Mouse (Mus musculus): ENCODE measurements around the gene Brk1. TPM values are rescaled to one million over a fixed set of nuclear protein-coding genes. Genes with fewer than 3 reads are reported as not detected.

Gene Brk1
- 75.9 and 79.8 TPM in 2 replicates for polyA plus RNA-seq (2012; rRNA removed)

GRCm38 (mm10) chr6:113604432-113605223 lies at the start of gene Brk1:
Brk1 (plus strand) TSS chr6:113604772.

DNA sequence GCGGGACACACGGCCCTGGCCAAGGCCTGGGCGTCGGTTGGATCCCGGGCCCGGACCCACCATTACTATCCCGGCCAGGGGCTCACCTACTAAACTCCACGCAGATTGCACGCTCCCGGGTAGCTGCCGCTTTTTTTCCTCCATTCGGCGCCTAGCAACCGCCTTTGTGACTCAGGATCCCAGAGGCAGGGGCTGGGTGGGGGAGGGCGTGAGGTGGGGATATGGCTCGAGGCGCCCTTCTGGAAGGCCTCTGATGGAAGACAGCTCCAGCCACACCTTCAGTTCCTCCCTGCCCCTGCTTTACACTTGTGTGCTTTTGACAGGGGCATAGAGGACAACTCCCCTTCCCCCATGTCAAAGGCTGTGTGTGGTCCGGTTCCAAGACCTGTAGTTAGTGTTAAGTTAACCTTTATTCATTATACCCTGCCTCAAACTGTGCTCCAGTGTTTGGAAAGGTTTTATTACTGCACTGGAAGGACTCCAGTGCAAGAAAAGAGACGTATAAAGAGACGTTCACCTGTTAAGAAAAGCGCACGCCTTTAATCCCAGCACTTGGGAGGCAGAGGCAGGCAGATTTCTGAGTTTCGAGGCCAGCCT lies 3.9 kb upstream of the Brk1 start, which contains the start of gene Fancd2os:
Gene Fancd2os (minus strand): TSS at position 173 of the 597 bp plus-strand sequence.

GRCm38 (mm10) chr6:113623941-113624751 lies 19.6 kb downstream of the Brk1 start, which contains the start of gene Vhl:
Vhl (plus strand) TSS chr6:113623959.

GRCm38 (mm10) chr6:113638302-113639040 lies 33.9 kb downstream of the Brk1 start, which contains the start of gene Irak2:
Irak2 (plus strand) TSS chr6:113638467.

Other genes with a start within 250 kb of the Brk1 start
- gene Tada3, start 226.9 kb upstream of the Brk1 start, polyA plus RNA-seq (2012; rRNA removed): 8.9 and 9.7 TPM in 2 replicates
- gene Arpc4, start 226.7 kb upstream of the Brk1 start, polyA plus RNA-seq (2012; rRNA removed): 44.5 and 50.4 TPM in 2 replicates
- 2.1 and 3.1 TPM in 2 replicates for gene Ttll3, start 215.5 kb upstream of the Brk1 start, polyA plus RNA-seq (2012; rRNA removed)
- gene Rpusd3, start 185.4 kb upstream of the Brk1 start, polyA plus RNA-seq (2012; rRNA removed): 19.9 and 20.2 TPM in 2 replicates
- 0.21 and 0.44 TPM in 2 replicates for gene Cidec, start 169.0 kb upstream of the Brk1 start, polyA plus RNA-seq (2012; rRNA removed)
- gene Jagn1, start 162.2 kb upstream of the Brk1 start, polyA plus RNA-seq (2012; rRNA removed): 27.7 and 29.5 TPM in 2 replicates
- gene Il17re, start 146.3 kb upstream of the Brk1 start, polyA plus RNA-seq (2012; rRNA removed): 0.34 and 0.35 TPM in 2 replicates
- 12.2 and 12.6 TPM in 2 replicates for gene Il17rc, start 133.3 kb upstream of the Brk1 start, polyA plus RNA-seq (2012; rRNA removed)
- gene Creld1, start 121.5 kb upstream of the Brk1 start, polyA plus RNA-seq (2012; rRNA removed): 6.6 and 7.4 TPM in 2 replicates
- 0.01 TPM in 1 of 2 replicates, not detected in the other for gene Prrt3, start 102.8 kb upstream of the Brk1 start, polyA plus RNA-seq (2012; rRNA removed)
- 24.7 and 25.0 TPM in 2 replicates for gene Emc3, start 73.1 kb upstream of the Brk1 start, polyA plus RNA-seq (2012; rRNA removed)
- 4.0 and 4.2 TPM in 2 replicates for gene Fancd2, start 73.1 kb upstream of the Brk1 start, polyA plus RNA-seq (2012; rRNA removed)
- not detected in 2 replicates for gene Fancd2os, start 4.1 kb upstream of the Brk1 start, polyA plus RNA-seq (2012; rRNA removed)
- gene Vhl, start 19.2 kb downstream of the Brk1 start, polyA plus RNA-seq (2012; rRNA removed): 5.9 and 7.4 TPM in 2 replicates
- gene Irak2, start 33.7 kb downstream of the Brk1 start, polyA plus RNA-seq (2012; rRNA removed): 21.6 and 22.6 TPM in 2 replicates
- 10.8 and 11.6 TPM in 2 replicates for gene Tatdn2, start 92.3 kb downstream of the Brk1 start, polyA plus RNA-seq (2012; rRNA removed)
- 0.20 TPM in 1 of 2 replicates, not detected in the other for gene Ghrl, start 115.1 kb downstream of the Brk1 start, polyA plus RNA-seq (2012; rRNA removed)
- 93.8 and 96.0 TPM in 2 replicates for gene Sec13, start 136.0 kb downstream of the Brk1 start, polyA plus RNA-seq (2012; rRNA removed)